Mouse (Mus musculus) leukemia stem cell, adult 10-12 weeks (primary cell): ENCODE results near the gene Tuba3b. TPM values are rescaled to one million over a fixed set of nuclear protein-coding genes. Genes with fewer than 3 reads are reported as not detected.

Source experiments
- polyA plus RNA-seq: library from polyadenylated mRNA; stranded (reverse); fragments of >175 nt; gene quantifications from 2 replicates; pipeline ENCODE4 v1.2.3, GENCODE M21; 2012; ENCODE audit warnings: low replicate concordance

The Tuba3b gene
- polyA plus RNA-seq = not detected in 2 replicates

DNA sequence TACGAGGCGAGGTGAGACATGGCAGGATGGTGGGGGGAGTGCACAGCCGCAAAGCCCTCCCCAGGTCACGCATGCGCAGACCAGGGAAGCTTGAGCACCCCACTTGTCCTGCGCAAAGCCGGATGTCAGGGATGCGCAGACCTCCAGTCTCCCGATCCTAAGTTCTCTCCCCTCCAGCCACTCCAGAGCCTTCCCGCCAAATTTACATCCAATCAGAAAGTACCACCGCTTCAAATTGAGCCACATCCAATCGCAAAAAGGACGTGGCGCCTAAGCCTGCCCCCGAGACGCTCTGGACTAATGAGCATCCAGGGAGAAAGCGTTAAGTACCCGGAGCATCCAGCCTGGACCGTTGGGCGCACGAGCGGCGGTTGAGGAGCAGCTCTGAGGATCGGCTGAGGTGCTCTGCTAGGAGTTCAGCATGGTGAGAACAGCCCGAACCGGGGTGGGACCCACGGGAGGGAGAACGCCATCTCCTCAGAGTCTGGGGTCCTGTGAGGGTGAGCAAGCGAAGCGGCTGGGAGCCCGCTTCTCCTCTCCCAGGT, at the start of gene Tuba3b:
Gene Tuba3b (plus strand): TSS at position 92 of the 545 bp plus-strand sequence.

DNA sequence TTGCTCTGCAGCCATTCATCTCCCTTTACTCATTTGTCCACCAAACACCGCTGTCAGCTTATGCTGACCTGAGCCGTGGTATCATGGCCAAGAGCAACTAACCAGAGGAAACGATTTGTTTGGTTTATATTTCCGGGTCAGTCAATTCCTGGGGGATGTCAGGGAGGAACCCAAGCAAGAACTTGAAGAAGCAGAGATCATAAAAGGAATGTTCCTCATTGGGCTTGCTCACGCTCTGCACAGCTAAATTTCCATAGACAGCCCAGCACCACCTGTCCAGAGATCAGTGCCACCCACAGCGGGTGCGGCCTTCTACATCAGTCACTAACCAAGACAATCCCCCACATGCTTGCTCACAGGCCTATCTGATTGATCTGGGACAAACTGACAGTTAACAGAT, 1.3 kb upstream of the Tuba3b start, which contains the start of gene Lmntd1:
Gene Lmntd1 (minus strand): TSS at position 101 of the 400 bp plus-strand sequence.

Other genes starting within 250 kb of the Tuba3b start
- not detected in 2 replicates for gene Lmntd1, start 1.4 kb upstream of the Tuba3b start, polyA plus RNA-seq
- gene Rassf8, start 131.0 kb downstream of the Tuba3b start, polyA plus RNA-seq = 0.08 and 0.35 TPM in 2 replicates
- 1.2 and 2.9 TPM in 2 replicates for gene Bhlhe41, start 249.8 kb downstream of the Tuba3b start, polyA plus RNA-seq